Mouse (Mus musculus): ENCODE data around the gene Aff4. TPM values are rescaled to one million over a fixed set of nuclear protein-coding genes. Genes with fewer than 3 reads are reported as not detected.

The Aff4 gene
- polyA plus RNA-seq, 1 experiment from 2014 or later: 67.4 TPM

GRCm38 (mm10) chr11:53448529-53448928, 97.9 kb downstream of the Aff4 start:
- no peaks in the 10 kb centered on the region for H3K36me3 ChIP-seq
- no peak overlapping the region for H3K9ac ChIP-seq (replicated peaks)
- ATAC-seq (ENCODE audit: insufficient number of reproducible peaks, insufficient read depth, low FRiP score, low TSS enrichment, low read depth): no peak
- H3K4me1 ChIP-seq (replicated peaks): peaks cover 7% of the 10 kb centered on the region; the same call in 1 of the 2 replicates
- no peak overlapping the region for H3K27ac ChIP-seq
- no peak overlapping the region for H3K4me3 ChIP-seq (replicated peaks)
- H3K4me2 ChIP-seq: no peak overlapping the region
- 73% methylated on average over 1 of the region's 1 CpGs for WGBS
- no peaks in the 10 kb centered on the region; the same call in 1 of the 2 replicates for H3K27me3 ChIP-seq
- H3K9me3 ChIP-seq: no peaks in the 10 kb centered on the region

DNA sequence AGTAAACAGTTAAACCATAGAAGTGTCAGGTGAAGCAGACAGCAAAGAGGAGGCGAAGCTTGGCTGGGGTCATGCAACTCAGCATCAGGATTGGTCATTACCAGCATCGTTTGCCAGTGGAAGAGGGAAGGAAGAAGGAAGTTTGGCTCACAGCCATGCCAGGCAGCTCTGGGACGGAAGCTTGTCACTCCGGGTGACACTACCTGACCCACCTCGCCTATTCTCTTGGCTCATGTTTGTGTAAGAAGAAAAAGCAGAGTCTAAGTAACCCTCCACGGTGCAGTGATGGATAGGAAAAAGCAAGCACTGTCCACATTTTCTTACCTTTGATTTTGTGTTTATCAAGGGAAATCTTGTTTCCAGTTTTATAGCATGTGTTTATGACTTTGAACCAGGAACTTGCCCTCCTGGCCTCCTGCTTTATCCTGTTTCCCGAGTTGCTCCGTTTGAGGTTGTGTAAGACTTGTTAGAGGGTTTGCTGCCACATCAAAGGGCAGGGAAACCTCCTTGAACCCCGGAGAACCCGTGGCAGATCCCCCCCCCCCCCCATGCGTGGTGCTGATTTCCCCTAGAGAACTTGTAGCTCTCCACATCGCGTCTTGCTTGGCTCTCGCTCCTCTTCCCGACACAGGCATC, 99.6 kb downstream of the Aff4 start:
- 43% methylated on average over 15 of the region's 15 CpGs for WGBS

DNA sequence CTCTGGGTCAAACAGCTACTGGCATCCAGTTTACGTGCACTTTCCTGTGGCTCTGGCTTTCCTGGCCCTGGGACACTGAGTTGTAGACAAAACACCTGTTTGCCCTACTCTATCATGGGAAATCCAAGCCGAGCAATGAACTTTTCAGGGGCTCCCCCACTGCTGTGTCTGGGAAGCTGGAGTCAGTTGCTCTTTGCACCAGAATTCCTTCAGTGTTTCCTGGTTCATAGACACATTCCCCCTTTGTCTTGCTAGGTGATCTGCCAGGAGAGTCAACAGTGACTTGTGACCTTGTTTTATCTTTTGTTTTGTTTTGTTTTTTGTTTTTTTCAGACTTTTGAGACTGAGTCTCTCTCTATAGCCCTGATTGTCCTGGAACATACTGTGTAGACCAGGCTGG, 100.7 kb downstream of the Aff4 start:
- no peak overlapping the region for H3K4me3 ChIP-seq (replicated peaks)
- 55% methylated on average over 2 of the region's 2 CpGs for WGBS
- no peak overlapping the region for H3K9ac ChIP-seq (replicated peaks)
- H3K36me3 ChIP-seq: no peaks in the 10 kb centered on the region
- H3K4me2 ChIP-seq: no peak overlapping the region
- no peaks in the 10 kb centered on the region for H3K9me3 ChIP-seq
- H3K4me1 ChIP-seq (replicated peaks): peaks cover 7% of the 10 kb centered on the region; the same call in 1 of the 2 replicates
- H3K27me3 ChIP-seq: peaks cover 6% of the 10 kb centered on the region; the same call in 1 of the 2 replicates
- ATAC-seq (ENCODE audit: insufficient number of reproducible peaks, insufficient read depth, low FRiP score, low TSS enrichment, low read depth): no peak
- no peak overlapping the region for H3K27ac ChIP-seq

More for the DNA sequence above, 99.6 kb downstream of the Aff4 start:
- peaks cover 7% of the 10 kb centered on the region; the same call in 1 of the 2 replicates for H3K4me1 ChIP-seq (replicated peaks)
- no peak overlapping the region for H3K9ac ChIP-seq (replicated peaks)
- H3K4me2 ChIP-seq: no peak overlapping the region
- no peak overlapping the region for H3K4me3 ChIP-seq (replicated peaks)
- H3K27me3 ChIP-seq: no peaks in the 10 kb centered on the region; the same call in 1 of the 2 replicates
- no peak overlapping the region for H3K27ac ChIP-seq
- H3K36me3 ChIP-seq: no peaks in the 10 kb centered on the region
- H3K9me3 ChIP-seq: no peaks in the 10 kb centered on the region
- ATAC-seq (ENCODE audit: insufficient number of reproducible peaks, insufficient read depth, low FRiP score, low TSS enrichment, low read depth): no peak

- ATAC-seq (ENCODE audit: insufficient number of reproducible peaks, insufficient read depth, low FRiP score, low TSS enrichment, low read depth): no peak
- no peak overlapping the region for H3K27ac ChIP-seq
- H3K9ac ChIP-seq (replicated peaks): no peak overlapping the region
- WGBS: 91% methylated on average over 9 of the region's 9 CpGs
- H3K27me3 ChIP-seq: peaks cover 8% of the 10 kb centered on the region; the same call in 1 of the 2 replicates
- no peak overlapping the region for H3K4me3 ChIP-seq (replicated peaks)
- H3K9me3 ChIP-seq: no peaks in the 10 kb centered on the region
- H3K4me1 ChIP-seq (replicated peaks): peaks cover 7% of the 10 kb centered on the region; the same call in 1 of the 2 replicates
- no peaks in the 10 kb centered on the region for H3K36me3 ChIP-seq
- H3K4me2 ChIP-seq: no peak overlapping the region
Observed at GRCm38 (mm10) chr11:53452396-53452795, 101.8 kb downstream of the Aff4 start.

GRCm38 (mm10) chr11:53453031-53453430, 102.4 kb downstream of the Aff4 start:
- no peak for ATAC-seq (ENCODE audit: insufficient number of reproducible peaks, insufficient read depth, low FRiP score, low TSS enrichment, low read depth)
- Histone ChIP-seq H3K9ac (replicated peaks) (no peak overlapping the region), H3K27me3 (peaks cover 14% of the 10 kb centered on the region), H3K4me3 (replicated peaks) (no peak overlapping the region), H3K9me3 (no peaks in the 10 kb centered on the region), H3K36me3 (no peaks in the 10 kb centered on the region), H3K4me2 (no peak overlapping the region), H3K4me1 (replicated peaks) (peaks cover 7% of the 10 kb centered on the region; the same call in 1 of the 2 replicates), H3K27ac (no peak overlapping the region)
- 84% methylated on average over 5 of the region's 5 CpGs for WGBS

DNA sequence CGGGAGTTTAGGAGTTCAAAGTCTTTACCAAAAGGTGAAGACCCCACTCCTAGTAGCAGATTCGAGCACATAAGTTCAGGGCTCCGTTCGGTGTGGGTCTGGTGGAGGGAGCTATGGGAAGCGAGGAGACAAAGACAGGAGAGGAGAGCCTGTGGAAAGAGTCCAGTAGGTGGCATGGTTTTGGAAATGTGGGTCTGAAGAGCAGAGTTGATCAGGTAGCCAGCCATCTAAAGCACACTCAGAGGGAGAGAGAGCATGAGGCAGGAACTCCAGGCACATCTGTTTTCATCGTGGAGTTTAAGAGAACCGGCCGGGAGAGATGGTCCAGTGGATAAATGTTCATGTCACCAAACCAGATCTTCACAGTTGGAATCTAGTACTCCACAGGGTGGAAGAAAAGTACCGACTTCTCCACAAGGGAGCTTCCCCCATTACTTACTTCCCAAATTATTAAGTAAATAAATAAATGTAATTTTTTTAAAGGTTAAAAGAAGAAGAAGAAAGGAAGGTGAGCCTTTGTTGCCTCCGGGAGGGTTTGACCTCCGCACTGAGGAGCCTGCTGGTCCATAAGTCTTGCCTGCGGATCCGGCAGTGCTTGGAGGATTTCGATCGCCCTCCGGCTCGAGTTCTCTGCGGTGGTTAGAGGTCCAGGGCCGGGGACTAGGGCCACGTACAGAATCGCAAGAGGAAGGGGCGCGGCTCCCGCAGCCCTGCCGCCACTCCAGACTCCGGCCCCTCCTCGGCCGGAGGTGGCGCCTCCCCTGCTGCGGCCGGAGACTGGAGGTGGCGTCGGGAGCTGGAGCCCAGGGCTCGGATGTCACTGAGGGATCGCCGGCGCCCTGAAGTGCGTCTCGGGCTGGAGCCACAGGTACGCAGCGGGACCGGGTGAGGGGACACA, 106.1 kb downstream of the Aff4 start, which contains the start of the genes Gm10447 and Shroom1:
Gene Gm10447, minus strand, starts transcription at position 637 of the 898 bp plus-strand sequence.
Gene Shroom1, plus strand, starts transcription at position 732 of the 898 bp plus-strand sequence.
- ATAC-seq (ENCODE audit: insufficient number of reproducible peaks, insufficient read depth, low FRiP score, low TSS enrichment, low read depth): peak; percentile 86
- WGBS: 2% methylated on average over 42 of the region's 42 CpGs
- no peaks in the 10 kb centered on the region for H3K9me3 ChIP-seq
- no peaks in the 10 kb centered on the region for H3K36me3 ChIP-seq
- H3K4me2 ChIP-seq: peak within 1 kb of the TSS; percentile 87
- peak within 1 kb of the TSS; percentile 56 for H3K4me3 ChIP-seq (replicated peaks)
- no peaks in the 10 kb centered on the region for H3K4me1 ChIP-seq (replicated peaks)
- H3K9ac ChIP-seq (replicated peaks): peak within 1 kb of the TSS; percentile 71
- H3K27me3 ChIP-seq: peaks cover 26% of the 10 kb centered on the region
- peak within 1 kb of the TSS; percentile 45 for H3K27ac ChIP-seq

DNA sequence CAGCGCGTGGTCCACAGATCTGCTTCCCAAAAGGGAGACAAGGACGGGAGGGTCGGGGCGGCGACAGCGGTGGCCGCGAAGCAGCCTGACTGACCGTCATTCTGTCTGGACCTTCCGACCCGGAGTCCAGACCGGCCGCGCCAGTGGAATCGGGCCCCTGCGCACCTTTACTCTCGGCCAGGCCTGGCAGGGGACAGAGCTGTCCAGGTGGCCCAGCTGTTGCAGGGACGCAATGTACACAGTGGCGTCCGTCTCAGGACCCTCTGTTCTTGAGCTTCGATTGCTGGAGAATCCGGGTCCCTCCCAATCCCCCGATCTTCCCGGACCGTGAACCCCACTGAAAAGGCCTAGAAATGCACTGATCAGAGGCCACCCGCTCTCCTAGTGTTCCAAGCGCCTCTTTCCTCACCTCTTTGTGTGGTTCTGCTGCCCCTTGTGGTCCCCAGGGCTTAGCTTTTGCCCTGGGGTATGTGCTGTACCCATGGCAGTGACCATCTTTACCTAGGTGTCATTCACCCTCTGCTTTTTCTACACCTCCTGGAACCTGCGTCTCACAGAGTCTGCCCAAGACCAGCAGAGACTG, 106.8 kb downstream of the Aff4 start:
- ATAC-seq (ENCODE audit: insufficient number of reproducible peaks, insufficient read depth, low FRiP score, low TSS enrichment, low read depth): peak; percentile 50; the same call in 1 of the 2 replicates
- H3K27ac ChIP-seq: peak overlapping the region; percentile 45
- no peaks in the 10 kb centered on the region for H3K36me3 ChIP-seq
- H3K4me3 ChIP-seq (replicated peaks): peak overlapping the region; percentile 56
- H3K9me3 ChIP-seq: no peaks in the 10 kb centered on the region
- H3K27me3 ChIP-seq: peaks cover 34% of the 10 kb centered on the region
- H3K9ac ChIP-seq (replicated peaks): peak overlapping the region; percentile 71
- H3K4me2 ChIP-seq: peak overlapping the region; percentile 87
- 6% methylated on average over 29 of the region's 29 CpGs for WGBS
- H3K4me1 ChIP-seq (replicated peaks): no peaks in the 10 kb centered on the region

- Histone ChIP-seq H3K27ac (no peak overlapping the region), H3K9ac (replicated peaks) (no peak overlapping the region), H3K4me2 (no peak overlapping the region), H3K4me1 (replicated peaks) (peaks cover 14% of the 10 kb centered on the region), H3K9me3 (no peaks in the 10 kb centered on the region), H3K27me3 (peaks cover 49% of the 10 kb centered on the region), H3K4me3 (replicated peaks) (no peak overlapping the region), H3K36me3 (no peaks in the 10 kb centered on the region)
- WGBS: 64% methylated on average over 3 of the region's 3 CpGs
- ATAC-seq (ENCODE audit: insufficient number of reproducible peaks, insufficient read depth, low FRiP score, low TSS enrichment, low read depth): no peak
Observed at GRCm38 (mm10) chr11:53458996-53459395, 108.4 kb downstream of the Aff4 start.

GRCm38 (mm10) chr11:53460192-53460591, 109.6 kb downstream of the Aff4 start:
- Histone ChIP-seq H3K9me3 (no peaks in the 10 kb centered on the region), H3K27ac (no peak overlapping the region), H3K9ac (replicated peaks) (no peak overlapping the region), H3K4me1 (replicated peaks) (peaks cover 15% of the 10 kb centered on the region), H3K36me3 (peaks cover 4% of the 10 kb centered on the region; the same call in 1 of the 2 replicates), H3K4me2 (no peak overlapping the region), H3K27me3 (peaks cover 61% of the 10 kb centered on the region), H3K4me3 (replicated peaks) (no peak overlapping the region)
- no peak for ATAC-seq (ENCODE audit: insufficient number of reproducible peaks, insufficient read depth, low FRiP score, low TSS enrichment, low read depth)
- 91% methylated on average over 3 of the region's 3 CpGs for WGBS

- H3K9me3 ChIP-seq: no peaks in the 10 kb centered on the region
- H3K27me3 ChIP-seq: peaks cover 68% of the 10 kb centered on the region
- no peak for ATAC-seq (ENCODE audit: insufficient number of reproducible peaks, insufficient read depth, low FRiP score, low TSS enrichment, low read depth)
- H3K27ac ChIP-seq: no peak overlapping the region
- no peak overlapping the region for H3K9ac ChIP-seq (replicated peaks)
- H3K36me3 ChIP-seq: peaks cover 4% of the 10 kb centered on the region; the same call in 1 of the 2 replicates
- WGBS: 24% methylated on average over 5 of the region's 5 CpGs
- peaks cover 20% of the 10 kb centered on the region for H3K4me1 ChIP-seq (replicated peaks)
- no peak overlapping the region for H3K4me2 ChIP-seq
- H3K4me3 ChIP-seq (replicated peaks): no peak overlapping the region
Observed at GRCm38 (mm10) chr11:53461727-53462126, 111.1 kb downstream of the Aff4 start.

All from limb, embryonic 12.5 days (tissue).